Mouse (Mus musculus) left cerebral cortex, postnatal 36 days (tissue): ENCODE measurements around the gene Cdca8. TPM values are rescaled to one million over a fixed set of nuclear protein-coding genes. Genes with fewer than 3 reads are reported as not detected.

Experiments
- DNase-seq, 2 experiments: peaks; one replicate each; pipeline ENCODE4 v3.0.0; 2021 to 2022; ENCODE audit warnings: low spot score in 2 of 2, mixed read lengths in 1 of 2
- intact Hi-C: fragments of 180-260 bp; cut with DNase I; formaldehyde crosslinking; loops from one replicate; pipeline ENCODE4 v1.15.1; 2025
- total RNA-seq, 2 experiments: library from RNA; stranded (reverse); gene quantifications; 2 replicates each; pipeline ENCODE4 v1.2.3; 2021

Gene Cdca8
- total RNA-seq, 2 experiments from 2014 or later = 1.4 to 1.5 TPM

GRCm38 (mm10) chr4:124889935-124890334, 49.2 kb downstream of the Cdca8 start:
- intact Hi-C loops = loop anchor here (5.0 kb wide), 1 partner anchor 38 kb away; the partner anchor contains the start of genes 1110065P20Rik and Yrdc
- DNase-seq = no peak

DNA sequence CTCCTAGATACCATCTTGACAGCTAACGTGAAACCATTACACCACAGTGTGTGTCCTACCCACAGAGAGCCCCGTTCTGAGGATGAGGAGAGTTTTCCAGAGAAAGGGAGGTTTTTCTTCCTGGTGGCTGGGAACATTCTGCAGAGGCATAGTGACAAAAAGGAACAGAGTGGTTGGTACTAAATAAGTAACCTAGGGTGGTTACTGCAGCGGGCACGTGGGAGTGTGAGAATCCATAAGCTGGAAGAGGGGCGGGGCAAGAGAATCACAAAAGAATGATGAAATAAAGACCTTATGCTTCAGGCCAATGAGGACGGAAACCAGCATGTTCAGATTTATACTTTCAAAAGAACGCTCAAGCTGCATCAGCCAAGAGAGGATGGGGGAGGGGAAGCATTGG, 50.4 kb downstream of the Cdca8 start:
- peak in 1 of 2 experiments; percentile 47 for DNase-seq
- intact Hi-C loops = no loop called here

- DNase-seq = peak in 1 of 2 experiments; percentile 60
- intact Hi-C loops = no loop called here
Observed at GRCm38 (mm10) chr4:124882151-124882729, 56.9 kb downstream of the Cdca8 start.

GRCm38 (mm10) chr4:124881341-124881908, 57.7 kb downstream of the Cdca8 start:
- intact Hi-C loops = no loop called here

GRCm38 (mm10) chr4:124880599-124880998, 58.5 kb downstream of the Cdca8 start, which contains the start of gene Epha10:
TSS of gene Epha10 (plus strand) at chr4:124880899.
- intact Hi-C loops = no loop called here
- DNase-seq = no peak

More at GRCm38 (mm10) chr4:124881341-124881908, 57.7 kb downstream of the Cdca8 start:
- peak; percentile 88 for DNase-seq

DNA sequence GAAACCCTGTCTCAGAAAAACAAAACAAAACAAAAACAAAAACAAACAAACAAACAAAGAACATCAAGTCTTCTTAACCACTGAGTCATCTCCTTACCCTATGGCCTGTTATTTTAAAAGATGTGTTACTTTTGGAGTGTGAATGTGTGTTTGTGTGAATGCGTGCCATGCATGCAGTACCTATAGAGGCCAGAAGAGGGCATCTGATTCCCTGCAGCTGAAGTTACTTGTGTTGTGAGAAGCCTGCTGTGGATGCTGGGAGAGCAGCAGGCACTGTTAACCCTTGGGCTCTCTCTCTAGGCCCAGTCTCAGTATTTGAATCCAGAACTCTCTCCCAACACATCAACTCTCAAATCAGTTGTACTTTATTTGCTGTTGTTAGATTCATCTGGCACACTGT, 66.4 kb downstream of the Cdca8 start:
- DNase-seq = no peak
- intact Hi-C loops = no loop called here

Other genes starting within 250 kb of the Cdca8 start
- 10 to 100 TPM; 14.4 to 15.1 TPM for gene Utp11, start 245.7 kb downstream of the Cdca8 start, total RNA-seq
- 1 to 10 TPM; 1.6 to 1.9 TPM for gene Fhl3, start 238.6 kb downstream of the Cdca8 start, total RNA-seq
- gene Sf3a3, start 224.5 kb downstream of the Cdca8 start, total RNA-seq = 10 to 100 TPM; 31.8 to 37.3 TPM
- 10 to 100 TPM; 35.8 to 49.7 TPM for gene Inpp5b, start 197.5 kb downstream of the Cdca8 start, total RNA-seq
- 10 to 100 TPM; 20.8 to 28.1 TPM for gene Mtf1, start 137.2 kb downstream of the Cdca8 start, total RNA-seq
- 10 to 100 TPM; 31.4 to 35.2 TPM for gene Yrdc, start 88.6 kb downstream of the Cdca8 start, total RNA-seq
- 10 to 100 TPM; 75.1 to 84.6 TPM for gene 1110065P20Rik, start 88.1 kb downstream of the Cdca8 start, total RNA-seq
- gene Maneal, start 77.1 kb downstream of the Cdca8 start, total RNA-seq = 10 to 100 TPM; 48.4 to 58.0 TPM
- gene Epha10, start 58.4 kb downstream of the Cdca8 start, total RNA-seq = 10 to 100 TPM; 40.4 to 67.2 TPM
- gene 9930104L06Rik, start 2.3 kb downstream of the Cdca8 start, total RNA-seq = 10 to 100 TPM; 17.6 to 20.8 TPM
- 10 to 100 TPM; 14.2 to 16.7 TPM for gene Rspo1, start 47.1 kb upstream of the Cdca8 start, total RNA-seq
- gene Gnl2, start 77.3 kb upstream of the Cdca8 start, total RNA-seq = 10 to 100 TPM; 52.6 to 70.9 TPM
- under 1 TPM in 1 of 2 experiments, not detected in 1; 0.30 TPM for gene Dnali1, start 126.4 kb upstream of the Cdca8 start, total RNA-seq
- 10 to 100 TPM; 13.6 to 14.2 TPM for gene Snip1, start 127.4 kb upstream of the Cdca8 start, total RNA-seq
- gene Meaf6, start 145.8 kb upstream of the Cdca8 start, total RNA-seq = 100 to 1,000 TPM; 123 to 140 TPM
- under 1 TPM; 0.54 to 0.70 TPM for gene Zc3h12a, start 188.5 kb upstream of the Cdca8 start, total RNA-seq